Mouse (Mus musculus) heart, postnatal 0 days (tissue): ENCODE results near the gene Wdr4.

Experiments
- CTCF ChIP-seq: IDR thresholded peaks from 2 replicates; pipeline ENCODE4 v1.5.1; 2016; ENCODE audit warnings: antibody characterized with exemption, control low read depth, low read depth
- EP300 ChIP-seq: IDR thresholded peaks from 2 replicates; pipeline ENCODE4 v1.6.1; 2016; ENCODE audit warnings: antibody characterized with exemption, low read depth

- TF ChIP-seq CTCF: no peak
- no peak for TF ChIP-seq EP300
These were observed 62.8 kb downstream of the Wdr4 start for GRCm38 (mm10) chr17:31456723-31457567.
